Mouse (Mus musculus) neural tube, embryonic 13.5 days (tissue): ENCODE measurements around the gene 1600012H06Rik. TPM values are rescaled to one million over a fixed set of nuclear protein-coding genes. Genes with fewer than 3 reads are reported as not detected.
"Not testable (repeated sequence)": the region's sequence is repeated elsewhere in the genome, so short reads cannot be mapped to it uniquely, and the experiment has no call there.

ENCODE experiments used
- ATAC-seq: fragments of 200-750 bp; cut with Nextera tagmentation; 2 replicates; pipeline ENCODE4 v1.8.0; 2017; ENCODE audit warnings: low read depth, mild to moderate bottlenecking, moderate TSS enrichment, moderate library complexity
- H3K27ac ChIP-seq: fragments of 300-500 bp; sonication (generic); replicated peaks from 2 replicates; pipeline ENCODE4 v1.5.1; 2015; ENCODE audit warnings: moderate library complexity, mild to moderate bottlenecking, inconsistent platforms
- H3K27me3 ChIP-seq: fragments of 300-500 bp; sonication (generic); 2 replicates; pipeline ENCODE4 v1.6.1; 2015; ENCODE audit warnings: mild to moderate bottlenecking, inconsistent platforms
- H3K36me3 ChIP-seq: fragments of 300-500 bp; sonication (generic); 2 replicates; pipeline ENCODE4 v1.6.1; 2015; ENCODE audit warnings: mild to moderate bottlenecking, inconsistent platforms
- H3K4me1 ChIP-seq: fragments of 300-500 bp; sonication (generic); replicated peaks from 2 replicates; pipeline ENCODE4 v1.6.1; 2015; ENCODE audit warnings: inconsistent platforms
- H3K4me2 ChIP-seq: fragments of 300-500 bp; sonication (generic); 2 replicates; pipeline ENCODE4 v1.6.1; 2015; ENCODE audit warnings: inconsistent platforms, mild to moderate bottlenecking, moderate library complexity
- H3K4me3 ChIP-seq: fragments of 300-500 bp; sonication (generic); 2 replicates; pipeline ENCODE4 v1.5.1; 2015; ENCODE audit warnings: mild to moderate bottlenecking, inconsistent platforms
- H3K9ac ChIP-seq: fragments of 300-500 bp; sonication (generic); 2 replicates; pipeline ENCODE4 v1.6.1; 2015; ENCODE audit warnings: moderate library complexity, mild to moderate bottlenecking, inconsistent platforms
- H3K9me3 ChIP-seq: fragments of 300-500 bp; sonication (generic); 2 replicates; pipeline ENCODE4 v1.6.1; 2016; ENCODE audit warnings: inconsistent platforms
- WGBS: fragments of 180-500 bp; shearing (Covaris S2); methylation state at CpG from one replicate; pipeline ENCODE4 v1.1.7; 2015; 5-methylcytosine and 5-hydroxymethylcytosine counted together
- polyA plus RNA-seq: library from polyadenylated mRNA; unstranded; fragments of >200 nt; fragmentation: Nextera tagmentation; extraction: Ambion mirVana; gene quantifications from 2 replicates; pipeline ENCODE4 v1.2.1, GENCODE M21; 2015

Gene 1600012H06Rik
- polyA plus RNA-seq, 1 experiment from 2014 or later, result 30.2 TPM

DNA sequence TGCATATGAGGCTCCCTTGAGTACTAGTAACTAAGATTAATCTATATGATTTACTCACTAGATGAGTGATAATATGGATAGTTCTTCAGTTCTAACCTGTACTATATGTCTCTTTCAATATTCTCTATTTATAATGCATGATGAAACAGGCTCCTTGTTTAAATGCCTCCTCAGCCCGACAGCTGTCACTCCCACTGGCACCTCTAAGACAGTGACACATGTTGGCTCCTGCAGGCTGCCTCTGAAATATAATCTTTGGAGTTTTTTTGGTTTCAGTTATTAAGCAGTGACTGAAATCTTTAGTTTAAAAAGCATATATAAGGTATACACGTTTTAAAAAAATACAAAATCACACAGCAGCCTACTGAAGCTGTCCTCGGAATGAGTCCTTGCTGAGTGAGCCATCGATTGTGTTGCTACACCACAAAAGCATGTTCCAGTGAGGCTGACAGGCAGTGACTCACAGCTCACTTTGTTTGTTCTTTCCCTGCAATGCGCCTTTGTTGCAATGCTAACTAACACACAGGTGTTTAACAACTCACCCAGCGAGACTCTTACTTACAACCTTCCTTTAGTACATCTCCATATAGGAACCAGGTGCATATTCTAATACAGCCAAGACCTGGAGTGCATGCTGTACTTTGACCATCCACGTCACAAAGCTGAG, 6.3 kb downstream of the 1600012H06Rik start:
- Histone ChIP-seq H3K4me2 (no peak overlapping the region), H3K27ac (no peak overlapping the region), H3K27me3 (no peaks in the 10 kb centered on the region), H3K4me1 (peaks cover 12% of the 10 kb centered on the region), H3K9ac (no peak overlapping the region), H3K36me3 (peaks cover 67% of the 10 kb centered on the region), H3K9me3 (no peaks in the 10 kb centered on the region), H3K4me3 (no peak overlapping the region)
- no peak for ATAC-seq
- WGBS, result 90% methylated on average over 7 of the region's 7 CpGs

DNA sequence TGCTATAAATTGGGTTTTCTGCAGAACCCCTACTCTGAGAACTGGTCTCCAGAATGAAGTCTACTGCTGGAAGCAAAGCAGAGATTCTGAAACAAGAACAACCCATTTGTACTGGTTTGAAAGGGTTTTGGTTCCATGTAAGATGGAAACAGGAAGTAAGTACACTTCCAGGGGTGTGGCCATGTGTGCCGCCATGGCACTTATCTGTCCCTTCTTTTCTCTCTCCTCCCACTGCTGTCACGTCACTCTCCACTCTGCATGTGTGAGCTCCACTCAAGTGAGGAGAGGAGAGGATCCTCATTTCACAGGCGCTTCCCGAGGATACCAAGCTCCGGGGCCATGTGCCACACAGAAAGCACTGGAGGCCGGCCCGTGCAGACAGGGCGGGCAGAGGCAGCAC, 10.5 kb downstream of the 1600012H06Rik start:
- Histone ChIP-seq H3K27ac (no peak overlapping the region), H3K4me1 (no peaks in the 10 kb centered on the region), H3K4me3 (no peak overlapping the region), H3K9ac (no peak overlapping the region), H3K4me2 (no peak overlapping the region), H3K27me3 (no peaks in the 10 kb centered on the region), H3K9me3 (no peaks in the 10 kb centered on the region), H3K36me3 (peaks cover 56% of the 10 kb centered on the region)
- WGBS, result 89% methylated on average over 8 of the region's 8 CpGs
- no peak for ATAC-seq

DNA sequence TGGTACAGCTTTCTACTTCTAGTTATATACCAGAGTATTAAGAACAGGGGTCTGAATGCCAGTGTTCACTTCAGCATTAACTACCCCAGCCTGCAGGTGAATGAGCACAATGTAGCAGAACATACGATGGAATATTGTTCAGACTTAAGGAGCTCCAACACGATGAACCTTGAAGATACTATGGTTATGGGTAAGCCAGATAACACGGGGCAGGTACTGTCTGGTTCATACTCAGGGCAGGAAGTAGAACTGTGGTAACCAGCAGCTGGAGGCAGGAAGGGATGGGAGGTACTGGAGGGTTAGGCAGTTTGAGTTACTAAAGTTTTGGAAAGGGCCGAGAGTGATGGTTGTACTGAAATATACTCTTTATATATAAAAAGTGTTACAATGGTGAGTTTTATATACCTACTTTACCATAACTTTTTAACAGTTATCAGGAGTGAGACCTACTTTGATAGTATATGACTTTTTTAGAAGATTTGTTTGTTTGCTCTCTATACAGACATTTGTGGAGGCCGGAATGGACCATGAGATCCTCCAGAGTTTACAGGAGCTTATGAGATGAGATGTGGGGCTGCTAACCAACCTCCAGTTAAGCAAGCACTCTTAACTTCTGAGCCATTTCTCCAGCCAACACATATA, 15.8 kb downstream of the 1600012H06Rik start:
- WGBS, result 94% methylated on average over 5 of the region's 5 CpGs
- no peak for ATAC-seq

DNA sequence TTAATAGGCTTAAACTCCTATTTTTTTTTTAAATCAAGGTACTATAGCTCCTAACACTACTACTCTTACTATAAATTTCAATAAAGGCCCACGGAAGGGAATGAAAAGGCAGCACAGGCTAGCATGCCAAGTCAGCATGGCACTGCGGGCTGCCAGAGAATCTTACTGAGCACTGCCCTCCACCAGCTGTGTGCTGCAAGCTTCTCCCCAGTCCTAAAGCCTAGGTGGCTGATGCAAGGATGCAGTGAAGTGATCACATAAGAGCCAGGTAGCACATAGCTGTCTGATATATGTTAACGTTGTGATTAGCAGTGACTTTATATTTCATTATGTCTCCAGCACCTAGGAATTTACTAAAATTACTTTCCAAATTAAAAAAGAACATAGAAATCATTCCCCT, 17.0 kb downstream of the 1600012H06Rik start:
- Histone ChIP-seq H3K27me3 (no peaks in the 10 kb centered on the region), H3K36me3 (0 out of 2 replicates have a peak, but pooled peaks cover 6% of the 10 kb centered on the region), H3K27ac (no peak overlapping the region), H3K9ac (peak overlapping the region; percentile 64), H3K4me1 (peaks cover 14% of the 10 kb centered on the region), H3K4me3 (peak overlapping the region; percentile 27), H3K9me3 (no peaks in the 10 kb centered on the region), H3K4me2 (peak overlapping the region; percentile 96)
- no peak for ATAC-seq
- whole genome bisulfite sequencing, result 25% methylated on average over 3 of the region's 3 CpGs

More for the DNA sequence above, 15.8 kb downstream of the 1600012H06Rik start:
- Histone ChIP-seq H3K27me3 (no peaks in the 10 kb centered on the region), H3K9ac (no peak overlapping the region), H3K27ac (no peak overlapping the region), H3K9me3 (no peaks in the 10 kb centered on the region), H3K4me1 (peaks cover 14% of the 10 kb centered on the region), H3K4me2 (no peak overlapping the region), H3K36me3 (peaks cover 14% of the 10 kb centered on the region), H3K4me3 (no peak overlapping the region)

DNA sequence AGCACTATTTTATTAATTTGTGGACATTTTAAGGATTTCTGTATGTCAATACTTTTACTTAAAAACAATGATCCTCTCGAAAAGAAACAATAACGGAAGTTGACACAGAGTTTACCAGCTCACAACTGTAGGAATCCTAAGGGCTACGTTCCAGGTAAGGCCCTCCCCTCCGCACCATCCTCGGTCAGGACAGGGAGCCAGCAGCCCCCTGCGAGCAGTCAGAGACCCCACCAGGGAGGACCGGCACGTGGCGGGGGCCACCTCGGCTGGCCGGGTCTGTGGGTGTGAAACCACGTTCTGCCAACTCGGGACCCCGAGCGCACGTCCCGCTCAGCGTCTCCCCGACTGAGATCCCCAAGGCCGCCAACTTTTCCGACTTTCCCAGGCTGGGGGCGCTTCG, 17.5 kb downstream of the 1600012H06Rik start:
- under 1% methylated on average over 23 of the region's 23 CpGs for WGBS
- peak overlapping the region; percentile 96 for H3K4me2 ChIP-seq
- ATAC-seq, result peak; percentile 3; the same call in 1 of the 2 replicates

DNA sequence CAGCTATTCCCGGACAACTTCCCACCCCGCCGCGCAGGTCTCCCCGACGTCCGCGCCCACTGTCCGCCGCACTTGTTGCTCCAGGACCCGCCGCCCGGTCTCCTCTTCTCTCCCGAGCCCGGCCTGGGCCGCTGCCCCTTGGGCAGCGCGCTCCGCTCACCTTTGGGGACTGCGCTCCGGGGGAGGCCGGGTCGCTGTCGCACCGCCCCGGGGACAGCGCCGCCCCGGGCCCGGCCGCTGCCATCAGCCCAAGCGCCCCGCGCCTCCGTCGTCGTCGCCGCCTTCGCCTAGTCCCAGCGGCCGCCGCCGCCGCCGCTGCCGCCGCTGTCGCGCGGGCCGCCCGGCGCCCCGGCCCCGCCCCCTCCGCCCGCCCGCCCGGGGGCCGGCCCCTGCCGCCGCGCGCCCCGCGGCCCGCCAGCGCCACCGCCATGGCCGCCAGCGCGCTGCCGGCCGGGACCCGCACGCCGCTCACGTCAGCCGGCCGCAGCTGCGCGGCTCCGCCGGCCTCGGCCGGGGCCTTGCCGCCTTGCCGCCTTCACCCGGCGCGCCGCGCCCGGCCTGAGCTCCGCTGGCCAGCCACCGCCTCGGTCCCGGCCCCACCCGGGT, 18.1 kb downstream of the 1600012H06Rik start, which contains the start of gene Phf10:
Phf10 (minus strand) TSS at position 323 of the 606 bp plus-strand sequence.
- under 1% methylated on average over 19 of the region's 100 CpGs for WGBS
- Histone ChIP-seq H3K9ac (peak within 1 kb of the TSS; percentile 79), H3K4me1 (peaks cover 14% of the 10 kb centered on the region), H3K27ac (peak within 1 kb of the TSS; percentile 74; the same call in 1 of the 2 replicates), H3K4me3 (peak within 1 kb of the TSS; percentile 71), H3K4me2 (peak within 1 kb of the TSS; percentile 96)
- not testable (repeated sequence) for H3K9me3 ChIP-seq, H3K27me3 ChIP-seq, H3K36me3 ChIP-seq
- ATAC-seq, result peak; percentile 83

More for the DNA sequence above, 17.5 kb downstream of the 1600012H06Rik start:
- Histone ChIP-seq H3K36me3 (0 out of 2 replicates have a peak, but pooled peaks cover 6% of the 10 kb centered on the region), H3K27ac (no peak overlapping the region), H3K27me3 (no peaks in the 10 kb centered on the region), H3K4me3 (peak overlapping the region; percentile 71), H3K4me1 (peaks cover 14% of the 10 kb centered on the region), H3K9me3 (no peaks in the 10 kb centered on the region), H3K9ac (peak overlapping the region; percentile 79)

DNA sequence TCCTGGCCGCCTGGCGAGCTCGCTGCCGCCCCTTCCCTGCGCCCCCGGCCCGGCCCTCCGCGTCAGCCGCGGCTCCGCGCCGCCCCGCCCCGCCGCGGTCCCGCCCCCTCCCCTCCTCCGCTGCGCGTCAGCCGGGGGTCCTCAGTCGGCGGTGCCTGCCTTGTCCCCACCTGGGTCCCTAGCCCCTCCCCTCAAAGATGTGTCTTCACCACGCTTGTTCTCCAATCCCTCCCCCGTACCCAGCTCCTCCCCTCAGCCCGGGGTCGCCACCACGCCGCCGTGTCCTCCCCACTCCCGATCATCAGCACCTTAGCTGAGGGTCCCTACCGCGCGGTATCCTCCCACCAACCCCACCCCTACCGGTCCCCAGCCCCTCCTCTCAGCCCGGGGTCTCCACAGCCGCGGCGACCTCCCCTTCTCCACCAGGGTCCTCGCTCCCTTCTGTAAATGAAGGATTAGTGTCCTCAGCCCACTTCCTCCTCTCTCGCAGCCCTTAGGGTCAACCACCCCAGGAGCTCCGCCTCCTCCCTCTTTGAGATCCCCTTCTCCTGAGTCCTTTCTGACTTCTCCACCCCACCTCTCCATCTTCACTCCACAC, 18.7 kb downstream of the 1600012H06Rik start:
- no CpG with 5 or more reads among the region's 44 CpGs for WGBS
- peak; percentile 93 for ATAC-seq
- not testable (repeated sequence) for H3K9ac ChIP-seq, H3K27me3 ChIP-seq, H3K27ac ChIP-seq, H3K9me3 ChIP-seq, H3K4me3 ChIP-seq, H3K4me2 ChIP-seq, H3K36me3 ChIP-seq
- H3K4me1 ChIP-seq, result peaks cover 14% of the 10 kb centered on the region

DNA sequence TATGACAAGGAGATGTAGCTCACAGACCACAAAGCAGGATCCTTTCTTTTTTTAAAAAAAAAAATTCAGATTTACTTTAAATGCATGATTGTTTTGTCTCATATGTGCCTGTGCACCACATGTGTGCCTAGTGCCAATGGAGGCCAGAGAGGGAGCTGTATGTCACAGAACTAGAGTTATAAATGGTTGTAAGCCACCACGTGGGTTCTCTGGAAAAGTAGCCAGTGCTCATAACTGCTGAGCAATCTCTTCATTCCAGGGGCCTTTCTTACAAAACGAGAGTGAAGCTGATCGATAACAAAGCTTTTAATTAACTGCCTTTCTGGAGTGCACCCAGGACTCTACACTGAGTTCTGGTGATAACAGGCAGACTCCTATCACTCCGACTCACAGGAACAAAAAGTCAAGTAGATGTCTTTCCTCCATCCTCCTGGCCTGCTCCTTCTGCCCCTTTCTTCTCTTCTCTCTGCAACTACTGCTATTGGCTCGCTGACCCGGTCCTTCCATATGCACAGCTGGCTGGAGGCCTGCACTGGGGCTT, 25.5 kb downstream of the 1600012H06Rik start:
- ATAC-seq, H3K27ac ChIP-seq, H3K4me1 ChIP-seq, H3K4me2 ChIP-seq, H3K9ac ChIP-seq, H3K4me3 ChIP-seq, H3K9me3 ChIP-seq, H3K27me3 ChIP-seq, H3K36me3 ChIP-seq: not testable (repeated sequence)
- no CpG with 5 or more reads among the region's 6 CpGs for WGBS

DNA sequence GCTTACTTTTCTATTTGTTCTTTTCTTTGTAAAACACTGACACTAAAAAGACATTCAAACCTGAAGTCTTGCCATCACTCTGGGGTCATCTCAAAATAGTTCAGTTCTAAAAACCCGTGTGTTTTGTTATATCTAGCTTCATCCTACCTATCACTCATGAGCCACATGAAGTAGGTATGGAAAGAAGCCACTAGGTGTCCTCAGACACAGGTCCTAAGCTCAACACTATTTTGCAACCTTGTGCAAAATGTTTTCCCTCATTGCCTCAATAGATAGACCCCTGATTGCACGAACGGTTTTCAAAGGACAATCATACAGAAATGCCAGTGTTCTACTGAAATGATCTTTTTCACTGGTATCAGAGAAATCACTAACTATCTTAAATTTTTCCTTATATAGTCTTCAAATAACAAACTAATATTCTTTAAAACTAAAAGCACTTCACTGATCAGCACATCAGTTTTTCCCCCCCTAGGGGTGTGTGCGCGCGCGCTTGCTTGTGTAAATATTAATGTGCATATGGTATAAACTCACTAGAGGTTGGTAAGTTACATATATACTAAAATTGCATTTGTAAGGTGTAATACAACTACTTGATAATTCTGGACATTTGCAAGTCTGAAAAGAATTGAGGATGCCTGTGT, 34.9 kb downstream of the 1600012H06Rik start:
- H3K27me3 ChIP-seq, H3K36me3 ChIP-seq, H3K27ac ChIP-seq, ATAC-seq, H3K9ac ChIP-seq, H3K4me1 ChIP-seq, H3K9me3 ChIP-seq: not testable (repeated sequence)
- Histone ChIP-seq H3K4me3 (peak overlapping the region; percentile 20; the same call in 1 of the 2 replicates), H3K4me2 (peak overlapping the region; percentile 41)
- WGBS, result 2% methylated on average over 4 of the region's 7 CpGs

DNA sequence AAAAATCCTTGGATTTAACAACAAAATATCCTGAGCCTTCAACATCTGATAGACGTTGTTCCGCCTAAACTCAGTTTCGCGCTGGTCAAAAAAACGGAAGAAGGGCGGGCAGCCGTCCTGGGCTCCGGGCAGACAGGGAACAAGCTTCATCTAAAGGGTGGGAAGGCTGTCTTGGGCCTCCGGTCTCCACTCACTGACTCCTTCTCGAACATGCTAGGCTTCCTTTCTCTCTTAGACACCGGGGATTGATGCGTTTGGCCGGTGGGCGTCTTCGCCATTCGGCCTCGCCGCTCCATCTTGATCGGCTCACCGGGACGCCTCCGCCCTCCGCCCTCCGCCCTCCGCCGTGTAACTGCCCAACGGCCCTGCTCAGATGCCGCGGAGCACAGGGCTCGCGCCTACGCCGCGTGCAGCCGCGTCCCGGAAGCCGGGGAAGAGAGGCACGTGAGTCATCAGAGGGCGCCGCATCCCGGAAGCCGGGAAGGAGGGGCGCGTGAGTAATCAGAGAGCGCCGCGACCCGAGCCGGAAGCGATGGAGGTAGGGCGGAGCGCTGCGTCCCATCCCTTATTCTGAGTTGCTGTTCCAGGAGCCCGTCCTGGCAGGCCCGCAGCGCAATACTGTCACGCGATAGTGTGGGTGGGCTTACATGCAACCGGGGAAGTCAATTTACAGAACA, 35.5 kb downstream of the 1600012H06Rik start, which contains the start of the genes 9030025P20Rik and Gm3417:
9030025P20Rik (plus strand) TSS at position 107 of the 677 bp plus-strand sequence.
Gm3417 (minus strand) TSS at position 429 of the 677 bp plus-strand sequence.
- not testable (repeated sequence) for H3K9ac ChIP-seq, H3K9me3 ChIP-seq, H3K27ac ChIP-seq, H3K4me1 ChIP-seq, H3K27me3 ChIP-seq, H3K36me3 ChIP-seq
- peak within 1 kb of the TSS; percentile 41 for H3K4me2 ChIP-seq
- peak; percentile 97 for ATAC-seq
- WGBS, result no CpG with 5 or more reads among the region's 60 CpGs
- H3K4me3 ChIP-seq, result peak within 1 kb of the TSS; percentile 20; the same call in 1 of the 2 replicates

DNA sequence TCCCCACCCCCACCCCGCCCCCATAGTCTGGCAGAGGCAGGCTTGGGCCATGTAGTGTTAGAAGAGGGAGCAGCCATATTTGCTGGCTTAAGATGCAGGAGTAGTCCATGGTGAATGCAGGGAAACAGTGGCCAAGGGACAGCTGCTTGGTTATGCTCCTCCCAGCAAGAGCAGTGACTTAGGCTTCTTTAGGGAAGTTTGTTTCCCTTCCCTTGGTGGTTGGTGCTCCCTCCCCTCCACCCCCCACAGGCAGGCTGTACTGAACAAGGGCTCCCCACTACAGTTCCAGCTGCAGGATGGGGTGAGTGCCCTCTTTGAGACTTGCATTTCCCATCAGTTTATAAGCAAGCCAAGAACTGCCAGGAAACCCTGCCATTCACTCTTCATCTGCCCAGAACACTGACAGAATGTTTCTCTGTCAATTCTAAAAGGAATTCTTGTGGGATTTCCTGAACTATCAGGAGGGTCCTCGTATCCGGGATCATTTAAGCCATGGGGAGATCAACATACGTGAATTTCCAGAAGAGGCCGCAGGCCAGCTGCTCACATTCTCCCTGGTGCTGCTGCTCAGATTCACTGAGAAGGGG, 47.2 kb downstream of the 1600012H06Rik start:
- not testable (repeated sequence) for H3K27ac ChIP-seq, H3K36me3 ChIP-seq, H3K4me2 ChIP-seq, H3K27me3 ChIP-seq, H3K9ac ChIP-seq, H3K9me3 ChIP-seq, H3K4me1 ChIP-seq, ATAC-seq, H3K4me3 ChIP-seq
- WGBS, result 71% methylated on average over 4 of the region's 5 CpGs
